ENCODE assay signal across 9 mouse cellular contexts in genomic region chr5:130089626-130090393, GRCm38 (mm10). TPM values are rescaled to one million over a fixed set of nuclear protein-coding genes. Genes with fewer than 3 reads are reported as not detected.
DNase-seq lines count a peak whose midpoint lies in the region; ATAC-seq and TF ChIP-seq lines count a peak whose summit lies in the region.
"Had no signal": no experiment of that assay in that cellular context is flagged by ENCODE, and none has a peak within 500 bp of the region (broad histone marks: within the 10 kb centered on the region; RNA-seq: fewer than 3 reads in every experiment).

No protein-coding gene starts in this region.

- no peak for TF ChIP-seq EP300 in stomach, postnatal 0 days (optimal IDR thresholded peaks at IDR 0.05)

- intact Hi-C loops in heart, postnatal 25 days (cut with DNase I), result no loop called here
- intact Hi-C loops in left cerebral cortex, postnatal 25 days (cut with DNase I), result no loop called here

- WGBS in stomach, postnatal 0 days, result 55% methylated on average over 18 of the region's 18 CpGs
- 89% methylated on average over 18 of the region's 18 CpGs for WGBS in midbrain, embryonic 15.5 days

- no peaks in the 10 kb centered on the region for H3K9me3 ChIP-seq in stomach, postnatal 0 days (ENCODE audit: control insufficient read depth, low read length)
- H3K9me3 ChIP-seq in midbrain, embryonic 15.5 days, result no peaks in the 10 kb centered on the region
- H3K9me3 ChIP-seq: embryonic facial prominence, embryonic 15.5 days had no signal

- H3K4me3 ChIP-seq in stomach, postnatal 0 days (ENCODE audit: low read depth, low read length), result no peak overlapping the region
- H3K4me3 ChIP-seq in midbrain, embryonic 15.5 days, result no peak overlapping the region
- H3K4me3 ChIP-seq: embryonic facial prominence, embryonic 15.5 days had no signal

- H3K27ac ChIP-seq in stomach, postnatal 0 days (replicated peaks), result peak overlapping the region; percentile 61; the same call in 1 of the 2 replicates
- H3K27ac ChIP-seq in midbrain, embryonic 15.5 days, result no peak overlapping the region
- H3K27ac ChIP-seq: embryonic facial prominence, embryonic 15.5 days had no signal

- 0 out of 2 replicates have a peak, but pooled peaks cover 2% of the 10 kb centered on the region for H3K4me1 ChIP-seq in stomach, postnatal 0 days (replicated peaks; ENCODE audit: control insufficient read depth, insufficient read depth)
- no peaks in the 10 kb centered on the region for H3K4me1 ChIP-seq in midbrain, embryonic 15.5 days
- H3K4me1 ChIP-seq: embryonic facial prominence, embryonic 15.5 days had no signal

- TF ChIP-seq CTCF in stomach, postnatal 0 days (IDR thresholded peaks at IDR 0.05; ENCODE audit: low read depth), result no peak

- no peak overlapping the region for H3K9ac ChIP-seq in stomach, postnatal 0 days (ENCODE audit: low read length)
- no peak overlapping the region for H3K9ac ChIP-seq in midbrain, embryonic 15.5 days
- H3K9ac ChIP-seq: embryonic facial prominence, embryonic 15.5 days had no signal

- H3K4me2 ChIP-seq in stomach, postnatal 0 days (replicated peaks; ENCODE audit: low read depth), result no peak overlapping the region
- H3K4me2 ChIP-seq in midbrain, embryonic 15.5 days, result no peak overlapping the region
- H3K4me2 ChIP-seq: embryonic facial prominence, embryonic 15.5 days had no signal

- peak; percentile 54 to 59 for DNase-seq in heart, adult 18-20 months
- DNase-seq in heart, postnatal 25 days (ENCODE audit: low spot score), result no peak
- DNase-seq in urinary bladder, postnatal 14 days (ENCODE audit: low spot score), result peak; percentile 42
- no peak for DNase-seq in urinary bladder, adult 2 months (ENCODE audit: low spot score)
- DNase-seq in left cerebral cortex, postnatal 25 days (ENCODE audit: low spot score in 2 of 2), result peak; percentile 42 to 70
- DNase-seq in stomach, postnatal 0 days (ENCODE audit: low spot score), result no peak
- DNase-seq in gastrocnemius, adult 8-10 months (ENCODE audit: low spot score in 2 of 2), result no peak

- H3K36me3 ChIP-seq in stomach, postnatal 0 days (ENCODE audit: control insufficient read depth, insufficient read depth, low read length), result no peaks in the 10 kb centered on the region
- H3K36me3 ChIP-seq in midbrain, embryonic 15.5 days (replicated peaks), result no peaks in the 10 kb centered on the region

- H3K27me3 ChIP-seq in stomach, postnatal 0 days (ENCODE audit: control insufficient read depth, insufficient read depth, low read length), result no peaks in the 10 kb centered on the region
- H3K27me3 ChIP-seq in midbrain, embryonic 15.5 days (replicated peaks), result no peaks in the 10 kb centered on the region
- H3K27me3 ChIP-seq: embryonic facial prominence, embryonic 15.5 days had no signal

- peak; percentile 82 for ATAC-seq in stomach, postnatal 0 days (ENCODE audit: low FRiP score, low TSS enrichment)
- ATAC-seq in midbrain, embryonic 15.5 days (replicated peaks), result no peak

RNA-seq across cellular contexts. Expression of gene Tpst1, which starts 16.7 kb away (rescaled TPM):
- total RNA-seq in heart, adult 18-20 months (2021), result 1 to 10 TPM; 6.9 to 8.3 TPM
- total RNA-seq in heart, postnatal 25 days (2021), result 10 to 100 TPM; 10.7 to 13.7 TPM
- polyA plus RNA-seq in urinary bladder, adult 2 months (2012; rRNA removed), result 77.9 and 89.4 TPM in 2 replicates
- 10 to 100 TPM; 33.3 to 34.1 TPM for total RNA-seq in left cerebral cortex, postnatal 25 days (2021)
- 44.5 and 47.3 TPM in 2 replicates for polyA plus RNA-seq in stomach, postnatal 0 days (2015; fragmentation: Nextera tagmentation; extraction: Ambion mirVana)
- polyA plus RNA-seq in midbrain, embryonic 15.5 days (2015; fragmentation: Nextera tagmentation; extraction: Ambion mirVana), result 54.7 and 59.4 TPM in 2 replicates
- total RNA-seq in gastrocnemius, adult 8-10 months (2022), result 1 to 10 TPM; 3.7 to 4.5 (median 4.0) TPM

RNA-seq across cellular contexts. Expression of gene Kctd7, which starts 54.9 kb away (rescaled TPM):
- 1 to 10 TPM; 1.9 to 3.0 TPM for total RNA-seq in heart, adult 18-20 months (2021)
- 1 to 10 TPM; 2.0 to 2.6 TPM for total RNA-seq in heart, postnatal 25 days (2021)
- polyA plus RNA-seq in urinary bladder, adult 2 months (2012; rRNA removed), result 4.2 and 4.5 TPM in 2 replicates
- 10 to 100 TPM; 10.3 to 11.8 TPM for total RNA-seq in left cerebral cortex, postnatal 25 days (2021)
- polyA plus RNA-seq in stomach, postnatal 0 days (2015; fragmentation: Nextera tagmentation; extraction: Ambion mirVana), result 2.3 and 2.4 TPM in 2 replicates
- polyA plus RNA-seq in midbrain, embryonic 15.5 days (2015; fragmentation: Nextera tagmentation; extraction: Ambion mirVana), result 18.0 and 19.9 TPM in 2 replicates
- total RNA-seq in gastrocnemius, adult 8-10 months (2022), result 1 to 10 TPM; 2.0 to 4.1 (median 3.5) TPM

Comparison
In these comparisons a context has a peak if more than half of its experiments do, and no peak if none do; other contexts are left out.
1. DNase-seq: peak in heart, adult 18-20 months (2 of 2), urinary bladder, postnatal 14 days (single experiment) and left cerebral cortex, postnatal 25 days (2 of 2); none in heart, postnatal 25 days (single experiment), urinary bladder, adult 2 months (single experiment), stomach, postnatal 0 days (single experiment) and gastrocnemius, adult 8-10 months (0 of 2).